Mouse (Mus musculus): ENCODE results near the gene Kank1. TPM values are rescaled to one million over a fixed set of nuclear protein-coding genes. Genes with fewer than 3 reads are reported as not detected.

Gene Kank1
- total RNA-seq, 2 experiments from 2014 or later = 18.9 to 22.0 TPM

DNA sequence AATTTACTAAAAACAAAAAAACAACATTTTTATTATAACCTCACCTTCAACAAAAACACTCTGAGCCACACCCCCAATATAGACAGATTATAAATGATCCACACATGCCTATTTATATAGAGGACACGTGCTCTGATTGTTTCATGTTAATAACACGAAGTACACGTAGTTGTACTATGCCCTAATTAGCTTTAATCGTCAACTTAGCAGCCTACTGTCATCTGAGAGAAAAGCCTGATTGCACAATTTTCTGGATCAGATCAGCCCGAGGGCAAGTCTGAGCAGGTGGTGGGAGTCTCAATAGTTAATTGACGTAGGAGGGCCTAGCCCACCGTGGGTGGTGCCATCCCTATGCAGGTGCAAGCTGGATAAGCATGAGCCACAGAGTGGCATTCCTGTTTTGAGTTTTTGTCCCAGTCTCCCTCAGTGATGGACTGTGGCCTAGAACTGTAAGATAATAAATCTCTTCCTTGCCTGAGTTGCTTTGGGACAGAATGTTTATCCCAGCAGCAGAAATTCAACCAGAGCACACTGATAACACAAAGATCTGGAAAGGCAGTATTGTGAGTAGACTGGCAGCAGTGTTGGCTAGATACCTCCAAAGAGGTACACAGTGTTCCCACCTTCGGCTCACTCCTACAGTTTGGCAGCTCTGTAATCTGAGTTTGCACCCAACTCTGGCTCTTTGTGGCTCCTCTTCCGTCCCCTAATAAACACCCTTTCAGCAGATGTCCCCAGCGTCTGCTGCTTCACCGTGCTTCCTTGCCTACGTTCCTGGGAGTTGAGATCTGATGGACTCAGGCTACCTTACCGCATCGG is 63.3 kb downstream of the Kank1 start:
- DNase-seq (ENCODE audit: extremely low spot score in 1 of 2, low spot score in 2 of 2) = no peak
- intact Hi-C loops (cut with DNase I) = no loop called here

DNA sequence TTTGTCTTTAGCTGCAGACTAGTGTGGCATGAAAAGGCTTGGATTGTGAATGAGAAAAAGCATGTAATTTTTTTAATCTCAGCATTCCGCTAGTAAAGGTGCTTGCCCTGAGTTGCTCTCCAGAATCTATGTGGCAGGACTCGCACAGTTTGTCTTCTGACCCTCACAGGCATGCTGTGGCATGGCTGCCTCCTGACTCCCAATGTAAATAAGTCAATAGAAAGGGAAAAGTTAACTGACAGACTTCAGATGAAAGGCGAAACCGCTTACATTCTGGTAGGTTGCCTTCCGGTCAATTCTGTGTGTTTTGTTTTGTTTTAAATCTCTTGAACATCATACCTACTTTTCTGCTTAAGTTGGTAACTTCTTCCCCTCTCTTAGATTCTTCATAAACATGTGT is 64.4 kb downstream of the Kank1 start:
- intact Hi-C loops (cut with DNase I) = no loop called here
- no peak for DNase-seq (ENCODE audit: extremely low spot score in 1 of 2, low spot score in 2 of 2)

DNA sequence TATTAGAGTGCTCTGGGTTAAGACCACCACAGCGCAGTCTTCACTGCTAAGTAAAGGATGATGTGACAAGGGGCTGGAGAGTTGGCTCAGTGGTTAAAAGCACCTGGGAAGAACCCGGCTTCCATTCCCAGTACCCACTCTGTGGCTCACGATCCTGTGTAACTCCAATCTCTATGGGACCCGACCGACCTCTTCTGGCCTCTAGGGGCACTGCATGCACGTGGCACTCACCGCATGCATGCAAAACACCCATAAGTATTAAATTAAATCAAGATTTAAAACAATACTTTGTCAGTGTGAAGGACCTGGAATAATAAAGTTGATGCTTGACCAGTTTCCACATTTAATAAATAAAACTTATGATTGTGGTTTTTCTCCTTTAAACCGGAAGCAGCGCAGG is 69.5 kb downstream of the Kank1 start:
- no peak for DNase-seq (ENCODE audit: extremely low spot score in 1 of 2, low spot score in 2 of 2)

DNA sequence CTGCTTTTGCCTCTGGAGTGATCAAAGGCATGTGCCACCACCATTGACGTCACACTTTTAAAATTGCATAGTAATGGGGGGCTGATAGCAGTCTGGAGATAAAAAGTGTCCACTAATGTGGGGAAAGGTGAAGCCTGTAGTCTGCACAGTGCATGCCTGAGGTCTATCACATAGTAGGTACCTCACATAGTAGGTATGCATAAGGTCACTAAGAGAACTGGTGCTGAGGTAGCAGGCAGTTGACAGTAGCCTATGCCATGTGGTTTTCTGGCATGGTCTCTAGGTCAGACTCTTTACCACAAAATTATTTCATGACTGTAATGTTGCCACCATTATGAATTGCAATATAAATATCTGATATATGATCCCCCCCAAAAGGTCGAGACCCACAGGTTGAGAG is 71.4 kb downstream of the Kank1 start:
- DNase-seq (ENCODE audit: extremely low spot score in 1 of 2, low spot score in 2 of 2) = no peak
- intact Hi-C loops (cut with DNase I) = no loop called here

More for the DNA sequence above, 69.5 kb downstream of the Kank1 start:
- intact Hi-C loops (cut with DNase I) = no loop called here

DNA sequence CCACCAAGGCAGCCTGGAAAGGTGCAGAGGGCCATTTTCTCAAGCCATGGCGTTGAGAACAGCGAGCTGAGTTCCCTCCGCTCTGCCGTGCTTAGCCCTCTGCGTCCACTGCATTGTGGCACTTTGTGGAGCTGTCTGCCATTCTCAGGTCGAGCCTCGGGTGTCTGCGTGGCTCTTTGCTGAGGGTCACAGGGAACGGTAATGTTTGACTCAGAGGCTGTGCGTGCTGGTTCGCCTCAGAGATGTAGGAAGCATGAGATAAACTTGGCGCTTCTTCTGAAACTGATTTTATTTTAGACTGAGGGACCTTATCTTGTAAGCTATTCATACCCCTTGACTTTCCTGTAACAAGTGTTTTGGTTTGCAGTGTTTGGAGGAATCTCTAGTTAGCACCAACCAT is 72.0 kb downstream of the Kank1 start:
- intact Hi-C loops (cut with DNase I) = no loop called here
- no peak for DNase-seq (ENCODE audit: extremely low spot score in 1 of 2, low spot score in 2 of 2)

DNA sequence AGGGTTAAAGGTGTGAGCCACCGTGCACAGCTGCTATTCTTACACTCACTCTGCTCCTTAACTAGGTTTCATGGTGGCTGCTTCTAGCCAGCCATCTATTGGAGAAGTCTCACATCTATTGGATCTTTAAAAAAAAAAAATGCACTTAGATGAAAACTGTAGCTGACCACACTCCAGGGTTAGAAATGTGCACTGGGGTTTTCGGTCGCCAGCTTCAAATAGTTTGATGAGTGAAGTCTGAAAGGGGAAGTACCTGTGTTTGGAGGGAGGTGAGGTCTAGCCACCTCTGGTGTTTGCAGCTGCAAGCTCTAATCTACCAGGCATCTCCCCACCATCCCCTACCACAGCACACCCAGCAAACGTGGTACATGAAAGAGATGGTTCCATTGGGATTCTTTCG is 74.2 kb downstream of the Kank1 start:
- intact Hi-C loops (cut with DNase I) = no loop called here
- no peak for DNase-seq (ENCODE audit: extremely low spot score in 1 of 2, low spot score in 2 of 2)

DNA sequence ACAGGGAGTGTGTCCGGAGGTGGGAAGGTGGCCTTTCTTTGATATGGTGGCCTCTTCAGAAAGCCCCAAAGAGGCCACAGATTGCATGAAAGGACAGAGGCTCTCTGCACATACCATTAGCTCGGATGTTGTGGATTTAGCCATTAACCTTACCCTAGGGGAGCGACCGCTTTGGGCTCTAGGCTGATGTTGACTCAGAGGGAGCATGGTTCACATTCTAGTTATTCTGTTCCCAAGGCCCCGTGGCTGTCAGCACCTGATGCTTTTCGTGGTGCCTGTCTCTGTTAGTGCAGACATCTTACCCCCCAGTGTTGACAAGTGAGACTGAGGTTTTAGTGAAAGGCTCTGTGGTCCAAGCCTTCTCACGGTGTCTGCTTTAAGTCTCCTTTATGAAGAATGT is 74.9 kb downstream of the Kank1 start:
- intact Hi-C loops (cut with DNase I) = no loop called here

DNA sequence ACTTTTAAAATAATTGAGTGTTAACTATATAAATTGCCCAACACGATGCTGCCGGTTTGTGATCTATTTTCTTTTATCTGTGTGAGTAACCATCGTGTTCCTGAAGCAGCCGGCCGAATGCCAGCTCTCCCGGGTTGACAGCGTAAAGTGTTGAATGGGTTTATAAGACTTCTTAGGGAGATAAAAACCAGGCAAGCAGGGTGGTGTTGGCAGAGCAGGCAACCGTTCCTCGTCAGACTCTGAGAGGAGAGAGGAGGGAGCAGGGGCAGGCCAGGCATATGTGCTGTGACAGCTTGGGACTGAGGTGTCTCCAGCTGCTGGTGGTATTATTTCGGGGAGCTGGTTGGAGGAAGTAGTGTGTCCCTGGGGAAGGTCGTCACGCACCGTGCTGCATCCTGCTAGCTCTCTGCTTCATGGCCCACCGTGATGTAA is 78.7 kb downstream of the Kank1 start:
- DNase-seq (ENCODE audit: extremely low spot score in 1 of 2, low spot score in 2 of 2) = peak in 1 of 2 experiments; percentile 31
- intact Hi-C loops (cut with DNase I) = no loop called here

More for the DNA sequence above, 74.9 kb downstream of the Kank1 start:
- no peak for DNase-seq (ENCODE audit: extremely low spot score in 1 of 2, low spot score in 2 of 2)

DNA sequence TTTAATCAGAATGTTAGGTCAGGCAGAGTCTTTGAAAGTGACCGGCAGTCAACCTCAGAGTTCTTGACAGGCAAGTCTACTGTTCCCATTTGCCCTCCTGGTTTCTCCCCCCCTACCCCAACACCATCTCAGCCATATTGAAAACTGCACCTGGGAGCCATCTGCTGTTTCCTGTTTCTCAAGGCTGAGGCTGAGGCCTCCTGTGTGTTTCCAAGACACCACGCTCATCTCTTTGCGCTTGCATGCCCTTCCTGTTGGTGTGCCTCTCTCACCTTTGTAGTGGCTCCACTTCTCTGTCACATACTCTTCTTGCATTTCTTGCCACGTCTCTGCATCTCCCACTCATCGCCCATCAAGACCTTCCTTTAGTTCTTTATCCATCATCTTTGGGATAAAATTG is 79.2 kb downstream of the Kank1 start:
- intact Hi-C loops (cut with DNase I) = no loop called here
- no peak for DNase-seq (ENCODE audit: extremely low spot score in 1 of 2, low spot score in 2 of 2)

DNA sequence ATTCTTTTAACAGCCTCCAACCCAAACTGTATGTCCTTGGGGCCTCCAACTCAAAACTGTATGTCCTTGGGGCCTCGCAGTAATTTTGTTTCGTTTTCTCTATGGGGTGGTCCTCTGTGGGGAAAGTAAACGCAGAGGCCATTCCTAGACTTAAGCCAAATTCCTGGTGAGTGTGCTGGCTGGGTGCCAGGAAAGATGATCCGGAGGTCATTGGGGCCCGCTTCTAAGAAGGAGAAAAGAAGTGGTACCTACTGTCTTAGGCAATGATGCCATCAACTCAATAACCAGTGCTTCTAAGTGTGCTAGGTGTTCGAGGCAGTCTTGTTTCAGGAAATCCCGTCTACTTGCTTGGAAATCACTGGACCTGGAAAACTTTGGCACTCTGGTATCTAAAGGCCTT is 87.5 kb downstream of the Kank1 start:
- intact Hi-C loops (cut with DNase I) = no loop called here
- peak in 1 of 2 experiments; percentile 46 for DNase-seq (ENCODE audit: extremely low spot score in 1 of 2, low spot score in 2 of 2)

DNA sequence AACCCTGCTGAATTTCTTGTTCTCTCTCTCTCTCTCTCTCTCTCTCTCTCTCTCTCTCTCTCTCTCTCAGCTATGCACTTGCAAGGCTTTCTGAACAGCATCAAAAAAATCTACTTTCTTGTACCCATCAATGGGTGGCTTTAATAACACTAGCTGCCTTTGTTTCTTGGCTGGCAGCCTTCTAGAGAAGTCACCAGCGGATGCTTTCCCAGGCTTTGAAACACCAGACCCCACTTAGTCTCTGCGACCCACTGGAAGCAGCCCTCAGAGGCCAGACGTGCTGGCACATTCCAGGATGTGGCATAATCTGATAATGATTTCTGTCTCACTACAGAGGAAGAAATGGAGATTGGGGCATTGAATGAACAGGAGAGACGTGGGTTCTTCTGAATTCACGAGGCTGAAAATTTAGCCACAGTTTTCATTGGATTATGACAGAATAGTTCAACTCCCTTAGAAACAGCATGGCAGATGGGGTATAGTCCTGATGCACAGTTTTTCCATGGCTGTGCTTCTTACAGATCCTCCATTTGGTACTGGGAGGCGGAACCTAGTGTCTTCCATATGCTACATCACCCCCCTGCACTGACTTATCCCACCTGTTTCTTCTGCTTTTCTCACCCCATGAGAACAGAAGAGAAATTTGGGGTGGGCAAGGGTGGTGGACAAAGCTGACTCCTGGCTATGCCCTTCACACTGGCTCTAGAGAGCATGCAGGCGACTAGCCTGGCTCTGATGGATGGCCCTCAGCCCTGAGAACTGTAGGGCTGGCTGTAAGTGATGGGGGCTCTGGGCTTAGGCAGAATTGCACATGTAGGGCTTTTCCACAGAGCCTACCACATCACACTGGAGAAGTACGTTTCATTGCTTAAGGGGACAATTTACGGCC is 88.6 kb downstream of the Kank1 start:
- intact Hi-C loops (cut with DNase I) = no loop called here
- DNase-seq (ENCODE audit: extremely low spot score in 1 of 2, low spot score in 2 of 2) = peak in 1 of 2 experiments; percentile 18

DNA sequence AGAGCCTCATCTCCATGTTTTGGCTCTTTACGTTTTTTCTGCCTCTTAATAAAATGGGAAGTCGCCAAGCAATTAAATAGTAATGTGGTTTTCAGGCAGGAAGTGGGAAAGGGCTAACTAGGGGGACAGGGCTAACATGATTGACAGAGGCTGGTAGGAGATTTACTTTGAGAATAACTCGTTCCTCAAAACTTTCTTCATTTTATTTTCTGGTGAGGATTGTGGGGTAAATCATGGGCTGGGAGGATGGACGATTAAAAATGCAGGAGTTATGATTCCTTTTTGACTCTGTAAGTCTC is 89.2 kb downstream of the Kank1 start:
- intact Hi-C loops (cut with DNase I) = no loop called here
- DNase-seq (ENCODE audit: extremely low spot score in 1 of 2, low spot score in 2 of 2) = no peak

DNA sequence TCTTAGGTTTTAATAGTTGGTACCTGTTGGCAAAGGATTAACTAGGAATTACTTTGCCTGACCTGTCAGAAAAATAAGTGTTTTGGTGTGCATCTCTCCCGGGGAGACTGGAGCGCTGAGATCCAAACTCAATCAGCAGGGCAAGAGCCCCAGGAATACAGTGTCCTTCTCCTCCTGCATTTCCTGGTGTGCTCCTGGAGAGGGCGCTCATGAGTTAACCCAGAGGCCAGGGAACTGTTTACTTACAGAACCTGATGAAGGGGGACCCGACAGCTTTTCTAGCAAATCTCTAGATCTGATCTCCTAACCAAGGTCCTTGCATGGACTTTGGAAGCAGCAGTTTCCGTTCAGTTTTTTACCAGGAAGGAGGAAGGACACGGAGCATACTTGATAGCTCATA is 90.9 kb downstream of the Kank1 start:
- no peak for DNase-seq (ENCODE audit: extremely low spot score in 1 of 2, low spot score in 2 of 2)
- intact Hi-C loops (cut with DNase I) = no loop called here

DNA sequence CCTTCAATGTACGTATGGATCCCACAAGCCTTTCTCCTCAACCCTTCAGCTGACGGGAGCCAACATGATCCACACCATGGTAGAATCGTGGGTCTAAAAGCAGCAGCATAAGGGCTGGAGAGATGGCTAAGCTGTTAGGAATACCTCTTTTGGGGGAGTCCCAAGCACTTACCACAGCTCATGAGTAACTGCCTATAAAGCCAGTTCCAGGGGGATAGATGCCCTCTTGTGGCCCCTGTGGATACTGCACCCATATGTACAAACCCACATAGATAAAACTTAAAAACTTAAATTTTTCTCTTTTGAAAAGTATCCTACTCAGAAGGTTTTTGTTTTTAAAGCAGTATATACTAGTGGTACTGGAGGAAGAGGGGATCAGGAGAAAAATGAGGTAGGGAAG is 97.6 kb downstream of the Kank1 start:
- intact Hi-C loops (cut with DNase I) = loop anchor here (2.0 to 10.0 kb wide), 2 partner anchors 202 to 370 kb away; partner anchors contain the start of gene Cbwd1
- DNase-seq (ENCODE audit: extremely low spot score in 1 of 2, low spot score in 2 of 2) = peak; percentile 46

DNA sequence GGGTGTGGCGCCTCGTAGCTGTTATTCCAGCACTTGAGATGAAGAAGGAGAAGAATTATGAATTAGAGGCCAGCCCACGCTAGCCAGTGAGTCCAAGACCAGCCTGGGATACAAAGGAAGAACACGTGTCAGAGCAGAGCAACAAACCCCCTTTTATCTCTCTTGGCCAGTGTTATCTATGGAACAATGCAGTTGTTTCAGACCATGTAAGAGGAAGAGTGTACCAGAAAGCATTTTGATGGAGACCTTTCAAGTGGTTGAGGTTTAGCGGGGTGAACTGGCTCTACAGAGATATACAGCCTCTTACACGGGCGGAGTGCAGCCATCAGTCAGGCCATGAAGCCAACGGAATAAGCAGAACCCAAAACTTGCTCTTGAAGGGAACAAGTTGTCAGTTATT is 100.0 kb downstream of the Kank1 start:
- DNase-seq (ENCODE audit: extremely low spot score in 1 of 2, low spot score in 2 of 2) = no peak
- intact Hi-C loops (cut with DNase I) = loop anchor here (5.0 to 10.0 kb wide), 2 partner anchors 99 to 372 kb away; partner anchors contain the start of genes Cbwd1 and Kank1

DNA sequence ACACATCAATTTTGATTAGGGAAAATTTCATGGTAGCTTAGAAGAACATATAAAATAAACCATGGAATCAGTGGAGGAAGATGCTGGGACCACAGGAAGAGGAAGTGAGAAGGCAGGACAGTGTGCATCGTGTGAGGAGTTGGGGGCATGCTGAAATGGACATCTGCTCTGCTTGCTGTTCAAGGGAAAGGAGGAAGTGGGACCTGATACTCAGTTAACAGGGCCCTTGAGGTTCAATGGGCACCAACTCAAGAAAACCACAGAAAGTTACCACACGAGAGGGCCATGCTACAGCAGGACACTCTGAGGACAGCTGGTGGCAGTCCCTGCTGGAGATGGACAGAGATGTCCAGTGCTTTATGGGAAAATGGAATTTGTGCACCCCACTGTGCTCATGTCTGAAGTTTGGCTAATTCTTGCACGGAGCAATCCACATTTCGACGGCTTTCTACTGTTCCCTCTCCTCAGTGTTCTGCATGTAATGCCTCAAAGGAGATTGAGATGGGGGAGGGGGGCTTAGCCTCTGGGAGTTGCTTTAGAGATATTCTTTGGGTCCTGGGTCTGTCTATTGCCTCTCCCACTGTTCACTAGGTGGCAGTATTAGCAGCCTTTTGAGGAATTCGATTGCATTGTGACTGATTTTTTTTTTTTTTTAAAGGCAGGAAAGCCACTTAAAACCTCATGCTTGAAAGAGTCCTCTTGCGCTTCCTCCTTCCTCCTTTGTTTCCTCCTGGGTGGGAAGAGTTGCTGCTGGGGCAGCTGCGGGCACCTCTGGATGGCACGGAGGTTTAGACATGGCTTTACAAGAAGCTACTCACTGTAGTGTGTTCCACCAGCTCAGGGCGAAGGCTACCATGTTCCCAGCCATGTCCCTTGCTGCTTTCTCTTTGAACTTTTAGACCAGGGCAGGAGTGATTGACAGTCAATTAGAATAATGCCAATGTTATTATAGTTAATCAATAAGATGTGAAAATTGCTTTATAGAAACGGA is 104.2 kb downstream of the Kank1 start:
- intact Hi-C loops (cut with DNase I) = loop anchor here (2.0 to 5.0 kb wide), 2 partner anchors 102 to 281 kb away; no protein-coding TSS in a partner anchor
- peak; percentile 45 to 57 for DNase-seq (ENCODE audit: extremely low spot score in 1 of 2, low spot score in 2 of 2)

DNA sequence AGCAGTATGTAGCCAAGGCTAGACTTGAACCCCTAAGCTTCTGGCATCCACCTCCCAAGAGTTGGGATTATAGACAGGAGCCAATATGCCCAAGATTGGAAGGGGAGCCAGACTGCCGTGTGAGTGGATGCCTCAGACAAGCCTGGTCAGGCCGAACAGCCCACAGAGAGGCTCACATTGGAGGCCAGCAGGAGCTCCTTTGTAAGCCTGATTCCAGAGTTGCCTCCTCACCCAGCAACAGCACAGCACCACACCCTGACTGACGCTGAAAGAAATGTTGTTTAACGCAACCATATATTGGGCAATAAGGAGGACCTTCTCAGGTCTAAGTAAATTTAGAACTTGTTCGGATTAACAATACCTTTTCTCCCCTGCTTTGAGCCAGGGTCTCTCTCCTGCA is 105.3 kb downstream of the Kank1 start:
- DNase-seq (ENCODE audit: extremely low spot score in 1 of 2, low spot score in 2 of 2) = no peak
- intact Hi-C loops (cut with DNase I) = loop anchor here (5.0 kb wide), 1 partner anchor 280 kb away; no protein-coding TSS in a partner anchor

DNA sequence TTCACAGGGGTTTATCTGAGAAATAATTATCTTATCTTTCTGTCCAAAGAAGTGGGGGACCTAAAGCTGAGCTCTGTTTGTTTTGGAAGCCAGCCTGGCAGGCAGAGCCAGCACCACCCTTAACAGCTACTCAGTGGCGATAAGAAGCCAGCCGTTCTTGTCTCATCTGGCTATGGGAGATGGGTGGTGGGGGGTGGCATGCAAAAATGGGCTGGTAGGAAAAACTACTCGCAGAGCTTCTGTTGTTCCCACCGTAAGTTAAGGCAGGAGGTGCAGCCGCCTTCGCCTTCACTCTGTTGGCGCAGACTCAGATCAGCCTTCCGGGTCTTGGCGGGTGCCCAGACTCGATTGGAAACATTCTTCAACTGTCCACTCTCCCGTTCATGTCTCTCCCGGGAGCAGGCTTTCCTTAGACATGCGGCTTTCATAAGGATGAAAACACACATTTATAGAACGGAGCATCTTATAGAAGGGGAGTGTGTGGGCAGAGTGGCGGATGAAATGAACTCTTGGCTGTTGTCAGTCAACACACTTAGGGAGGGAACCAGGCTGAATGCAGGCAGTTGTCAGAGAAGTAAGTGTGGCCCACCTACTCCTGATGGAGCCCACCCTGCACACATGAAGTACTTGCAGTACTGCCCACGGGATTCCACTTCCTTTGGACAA is 107.0 kb downstream of the Kank1 start:
- intact Hi-C loops (cut with DNase I) = loop anchor here (5.0 kb wide), 1 partner anchor 279 kb away; no protein-coding TSS in a partner anchor
- DNase-seq (ENCODE audit: extremely low spot score in 1 of 2, low spot score in 2 of 2) = peak in 1 of 2 experiments; percentile 58

Data from left cerebral cortex, postnatal 10 days (tissue).